Mouse (Mus musculus) hindbrain, embryonic 16.5 days (tissue): ENCODE measurements around the gene Gnl1. TPM values are rescaled to one million over a fixed set of nuclear protein-coding genes. Genes with fewer than 3 reads are reported as not detected.
"Not testable (repeated sequence)": the region's sequence is repeated elsewhere in the genome, so short reads cannot be mapped to it uniquely, and the experiment has no call there.

Experiments used
- ATAC-seq: fragments of 200-750 bp; cut with Nextera tagmentation; 2 replicates; pipeline ENCODE4 v1.8.0; 2017; ENCODE audit warnings: moderate TSS enrichment, moderate library complexity
- H3K27ac ChIP-seq: fragments of 300-500 bp; sonication (generic); 2 replicates; pipeline ENCODE4 v1.5.1; 2014; ENCODE audit warnings: low read depth, mild to moderate bottlenecking, control low read depth, low read length, moderate library complexity
- H3K27me3 ChIP-seq: fragments of 300-500 bp; sonication (generic); replicated peaks from 2 replicates; pipeline ENCODE4 v1.6.1; 2014; ENCODE audit warnings: low read length; ENCODE audit not compliant: control insufficient read depth, insufficient read depth
- H3K36me3 ChIP-seq: fragments of 300-500 bp; sonication (generic); 2 replicates; pipeline ENCODE4 v1.6.1; 2014; ENCODE audit warnings: mild to moderate bottlenecking, low read length, moderate library complexity, mixed read lengths; ENCODE audit not compliant: control insufficient read depth, insufficient read depth
- H3K4me1 ChIP-seq: fragments of 300-500 bp; sonication (generic); 2 replicates; pipeline ENCODE4 v1.6.1; 2014; ENCODE audit warnings: low read depth, low read length; ENCODE audit not compliant: control insufficient read depth, insufficient read depth
- H3K4me2 ChIP-seq: fragments of 300-500 bp; sonication (generic); 2 replicates; pipeline ENCODE4 v1.6.1; 2014; ENCODE audit warnings: mild to moderate bottlenecking, low read length, control low read depth, moderate library complexity
- H3K4me3 ChIP-seq: fragments of 300-500 bp; sonication (generic); 2 replicates; pipeline ENCODE4 v1.5.1; 2014; ENCODE audit warnings: mild to moderate bottlenecking, low read length, control low read depth, moderate library complexity
- H3K9ac ChIP-seq: fragments of 300-500 bp; sonication (generic); 2 replicates; pipeline ENCODE4 v1.6.1; 2014; ENCODE audit warnings: low read depth, mild to moderate bottlenecking, control low read depth, low read length, moderate library complexity
- H3K9me3 ChIP-seq: fragments of 300-500 bp; sonication (generic); 2 replicates; pipeline ENCODE4 v1.6.1; 2014; ENCODE audit warnings: mild to moderate bottlenecking, low read length, moderate library complexity; ENCODE audit not compliant: control insufficient read depth
- WGBS: fragments of 180-500 bp; shearing (Covaris S2); extraction: QIAGEN DNeasy Blood & Tissue Kit; methylation state at CpG from one replicate; pipeline ENCODE4 v1.1.7; 2014; 5-methylcytosine and 5-hydroxymethylcytosine counted together
- polyA plus RNA-seq: library from polyadenylated mRNA; unstranded; fragments of >200 nt; fragmentation: Nextera tagmentation; extraction: Ambion mirVana; gene quantifications from 2 replicates; pipeline ENCODE4 v1.2.1, GENCODE M21; 2015

Gnl1 gene
- polyA plus RNA-seq, 1 experiment from 2014 or later = 74.1 TPM

- H3K4me3 ChIP-seq = no peak overlapping the region
- WGBS = 94% methylated on average over 12 of the region's 12 CpGs
- H3K27me3 ChIP-seq = no peaks in the 10 kb centered on the region
- ATAC-seq = no peak
- H3K9me3 ChIP-seq = no peaks in the 10 kb centered on the region
- no peaks in the 10 kb centered on the region for H3K36me3 ChIP-seq
- H3K27ac ChIP-seq = no peak overlapping the region
- H3K9ac ChIP-seq = no peak overlapping the region
- peaks cover 4% of the 10 kb centered on the region for H3K4me1 ChIP-seq
- no peak overlapping the region for H3K4me2 ChIP-seq
Measured at GRCm38 (mm10) chr17:36001121-36001897, 21.7 kb downstream of the Gnl1 start.

DNA sequence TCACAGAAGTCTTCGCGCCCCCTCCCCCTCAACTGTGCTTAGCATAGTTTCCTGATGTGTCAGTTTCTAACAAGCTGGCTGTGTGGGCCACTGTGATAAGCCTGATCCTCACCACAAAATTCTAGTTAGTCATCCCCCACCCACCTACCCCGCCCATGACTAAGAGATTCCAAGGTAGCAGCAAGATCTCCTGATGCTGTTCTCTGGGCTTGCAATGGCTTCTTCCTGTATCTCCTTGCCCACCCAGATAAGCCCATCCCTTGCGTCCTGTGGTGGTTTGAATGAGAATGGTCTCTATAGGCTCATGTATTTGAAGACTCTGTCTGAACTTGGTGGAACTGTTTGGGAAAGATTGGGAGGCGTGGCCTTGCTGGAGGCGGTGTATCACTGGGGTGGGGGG, 22.3 kb downstream of the Gnl1 start:
- Histone ChIP-seq H3K4me1 (peaks cover 2% of the 10 kb centered on the region), H3K9me3 (peaks cover 2% of the 10 kb centered on the region; the same call in 1 of the 2 replicates), H3K4me2 (no peak overlapping the region), H3K36me3 (peaks cover 5% of the 10 kb centered on the region; the same call in 1 of the 2 replicates), H3K27ac (no peak overlapping the region), H3K27me3 (no peaks in the 10 kb centered on the region), H3K4me3 (no peak overlapping the region), H3K9ac (no peak overlapping the region)
- no peak for ATAC-seq
- WGBS = 94% methylated on average over 6 of the region's 6 CpGs

- ATAC-seq = no peak
- WGBS = 95% methylated on average over 7 of the region's 7 CpGs
- no peaks in the 10 kb centered on the region for H3K4me1 ChIP-seq
- no peak overlapping the region for H3K27ac ChIP-seq
- peaks cover 5% of the 10 kb centered on the region; the same call in 1 of the 2 replicates for H3K36me3 ChIP-seq
- H3K27me3 ChIP-seq = no peaks in the 10 kb centered on the region
- no peak overlapping the region for H3K4me2 ChIP-seq
- no peak overlapping the region for H3K9ac ChIP-seq
- H3K9me3 ChIP-seq = peaks cover 2% of the 10 kb centered on the region; the same call in 1 of the 2 replicates
- no peak overlapping the region for H3K4me3 ChIP-seq
Measured at GRCm38 (mm10) chr17:36003331-36003730, 23.7 kb downstream of the Gnl1 start.

- not testable (repeated sequence) for H3K4me1 ChIP-seq, H3K9me3 ChIP-seq, ATAC-seq, H3K9ac ChIP-seq, H3K27ac ChIP-seq, H3K4me2 ChIP-seq, H3K27me3 ChIP-seq, H3K36me3 ChIP-seq, H3K4me3 ChIP-seq
- 93% methylated on average over 7 of the region's 7 CpGs for WGBS
Measured at GRCm38 (mm10) chr17:36004409-36004808, 24.8 kb downstream of the Gnl1 start.

DNA sequence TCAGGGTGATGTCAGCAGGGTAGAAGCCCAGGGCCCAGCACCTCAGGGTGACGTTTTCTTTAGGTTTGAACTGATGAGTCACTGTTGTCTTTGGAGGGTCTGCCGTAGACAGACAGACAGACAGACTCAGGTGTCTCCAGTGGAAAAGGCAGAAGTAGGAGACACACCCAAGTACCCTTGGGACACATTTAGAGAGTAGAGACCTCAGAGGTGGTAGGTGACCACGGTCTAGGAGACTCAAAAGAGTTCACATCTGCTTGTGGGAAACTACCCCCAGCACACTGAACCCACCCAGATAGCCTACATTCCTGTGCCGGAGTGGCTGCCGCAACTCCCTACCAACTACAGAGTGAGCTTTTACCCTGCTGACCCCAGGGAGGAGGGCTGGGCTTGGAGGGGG, 35.3 kb downstream of the Gnl1 start:
- no peaks in the 10 kb centered on the region for H3K27me3 ChIP-seq
- no peak overlapping the region for H3K4me3 ChIP-seq
- H3K27ac ChIP-seq = no peak overlapping the region
- no peaks in the 10 kb centered on the region for H3K4me1 ChIP-seq
- no peak overlapping the region for H3K9ac ChIP-seq
- peaks cover 7% of the 10 kb centered on the region for H3K36me3 ChIP-seq
- H3K4me2 ChIP-seq = no peak overlapping the region
- 95% methylated on average over 5 of the region's 5 CpGs for WGBS
- 0 out of 2 replicates have a peak, but pooled peaks have one; percentile 4 for ATAC-seq
- H3K9me3 ChIP-seq = no peaks in the 10 kb centered on the region

DNA sequence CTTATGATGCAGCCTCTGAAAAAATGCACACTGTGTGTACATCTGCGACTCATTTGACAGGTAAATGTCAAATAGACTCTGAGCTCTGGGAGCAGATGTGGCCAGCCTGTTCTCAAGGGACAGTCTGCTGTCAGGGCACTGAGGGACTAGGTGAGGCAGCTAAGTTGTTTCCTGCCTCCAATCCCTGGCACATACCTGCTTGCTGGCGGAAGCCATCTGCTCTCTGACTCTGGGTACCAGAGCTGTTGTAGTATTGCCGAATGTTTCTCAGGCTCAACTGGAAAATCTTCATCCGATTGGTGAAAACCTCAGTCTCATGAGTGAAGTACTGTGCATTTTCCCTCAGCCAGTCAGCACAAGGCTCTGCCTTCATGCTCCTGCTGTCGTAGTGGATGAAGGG, 37.4 kb downstream of the Gnl1 start:
- WGBS = 90% methylated on average over 5 of the region's 5 CpGs
- H3K36me3 ChIP-seq = peaks cover 7% of the 10 kb centered on the region
- no peak overlapping the region for H3K9ac ChIP-seq
- ATAC-seq = no peak
- no peaks in the 10 kb centered on the region for H3K9me3 ChIP-seq
- H3K4me1 ChIP-seq = no peaks in the 10 kb centered on the region
- no peak overlapping the region for H3K4me3 ChIP-seq
- no peak overlapping the region for H3K4me2 ChIP-seq
- no peak overlapping the region for H3K27ac ChIP-seq
- H3K27me3 ChIP-seq = no peaks in the 10 kb centered on the region

- H3K4me3 ChIP-seq = no peak overlapping the region
- no peaks in the 10 kb centered on the region for H3K4me1 ChIP-seq
- H3K9me3 ChIP-seq = no peaks in the 10 kb centered on the region
- no peak overlapping the region for H3K27ac ChIP-seq
- H3K4me2 ChIP-seq = no peak overlapping the region
- no peaks in the 10 kb centered on the region for H3K27me3 ChIP-seq
- no peak for ATAC-seq
- no peak overlapping the region for H3K9ac ChIP-seq
- H3K36me3 ChIP-seq = peaks cover 7% of the 10 kb centered on the region
- WGBS = 72% methylated on average over 2 of the region's 2 CpGs
Measured at GRCm38 (mm10) chr17:36018979-36019378, 39.3 kb downstream of the Gnl1 start.

DNA sequence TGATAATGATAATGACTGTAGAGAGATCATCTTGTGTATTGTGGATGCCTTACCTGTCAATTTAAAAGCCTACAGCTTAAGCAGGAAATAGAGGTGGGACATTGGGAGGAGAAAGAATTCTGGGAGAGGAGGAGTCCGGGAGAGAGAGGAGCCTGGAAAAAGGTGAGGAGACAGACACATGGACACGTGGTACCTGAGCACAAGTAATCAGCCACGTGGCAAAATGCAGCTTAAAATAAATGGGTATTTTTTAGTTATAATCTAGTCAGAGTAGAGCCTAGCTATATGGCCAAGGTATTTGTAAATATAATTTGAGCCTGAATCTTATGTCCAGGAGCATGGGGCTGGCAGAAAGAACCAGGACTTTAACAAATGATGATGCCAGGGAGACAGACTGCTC, 39.9 kb downstream of the Gnl1 start:
- 67% methylated on average over 3 of the region's 3 CpGs for WGBS
- no peak overlapping the region for H3K9ac ChIP-seq
- H3K36me3 ChIP-seq = peaks cover 2% of the 10 kb centered on the region
- no peaks in the 10 kb centered on the region for H3K9me3 ChIP-seq
- no peak for ATAC-seq
- H3K4me2 ChIP-seq = no peak overlapping the region
- H3K4me1 ChIP-seq = no peaks in the 10 kb centered on the region
- H3K4me3 ChIP-seq = no peak overlapping the region
- no peak overlapping the region for H3K27ac ChIP-seq
- no peaks in the 10 kb centered on the region for H3K27me3 ChIP-seq

DNA sequence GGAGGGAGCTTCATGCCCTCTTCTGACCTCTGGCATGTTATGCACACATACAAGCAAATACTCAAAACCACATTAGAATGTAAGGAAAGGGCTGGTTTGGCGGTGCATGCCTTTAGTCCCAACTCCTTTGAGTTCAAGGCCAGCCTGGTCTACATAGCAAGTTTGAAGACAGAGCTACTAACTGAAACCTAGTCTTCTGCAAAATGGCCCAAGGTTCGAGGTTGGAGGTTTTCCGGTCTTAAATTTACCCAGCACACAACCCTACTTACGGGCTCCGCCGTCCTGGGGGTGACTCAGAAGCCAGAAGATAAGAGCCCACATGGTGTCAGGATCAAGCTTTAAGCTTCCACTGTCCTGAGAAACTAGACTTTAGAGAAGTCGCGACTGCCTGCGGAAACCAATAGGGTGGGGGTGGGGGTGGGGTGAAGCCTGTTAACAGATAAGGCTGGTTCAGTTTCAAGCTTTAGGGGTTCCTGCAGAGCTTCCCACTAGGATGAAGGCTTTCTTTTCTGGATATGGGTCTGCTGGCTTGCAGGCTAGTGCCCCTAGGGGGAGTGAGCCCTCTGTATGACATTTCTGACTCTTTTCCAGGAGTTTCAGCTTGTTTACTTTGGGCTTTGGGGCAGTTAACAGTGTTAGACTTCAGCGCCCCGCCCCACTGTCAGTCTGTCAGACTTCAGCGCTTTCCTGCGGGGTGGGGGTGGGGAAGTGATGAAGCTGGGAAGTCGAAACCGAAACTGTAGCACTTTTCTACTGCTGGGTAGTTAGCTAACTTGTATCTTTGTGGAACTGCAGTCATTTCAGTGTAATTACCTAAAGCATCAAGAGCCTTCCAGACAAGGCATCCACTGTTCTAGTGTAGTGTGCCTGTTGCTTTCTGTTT, 40.8 kb downstream of the Gnl1 start, which contains the start of gene H2-T24:
TSS of gene H2-T24 (minus strand) at position 370 of the 883 bp plus-strand sequence.
- Histone ChIP-seq H3K9me3 (no peaks in the 10 kb centered on the region), H3K4me1 (no peaks in the 10 kb centered on the region), H3K27me3 (no peaks in the 10 kb centered on the region), H3K27ac (no peak within 1 kb of the TSS), H3K36me3 (no peaks in the 10 kb centered on the region), H3K4me3 (no peak within 1 kb of the TSS), H3K4me2 (no peak within 1 kb of the TSS), H3K9ac (no peak within 1 kb of the TSS)
- no peak for ATAC-seq
- 49% methylated on average over 15 of the region's 15 CpGs for WGBS
